Mouse (Mus musculus): ENCODE results near the gene Tmeff2.

DNA sequence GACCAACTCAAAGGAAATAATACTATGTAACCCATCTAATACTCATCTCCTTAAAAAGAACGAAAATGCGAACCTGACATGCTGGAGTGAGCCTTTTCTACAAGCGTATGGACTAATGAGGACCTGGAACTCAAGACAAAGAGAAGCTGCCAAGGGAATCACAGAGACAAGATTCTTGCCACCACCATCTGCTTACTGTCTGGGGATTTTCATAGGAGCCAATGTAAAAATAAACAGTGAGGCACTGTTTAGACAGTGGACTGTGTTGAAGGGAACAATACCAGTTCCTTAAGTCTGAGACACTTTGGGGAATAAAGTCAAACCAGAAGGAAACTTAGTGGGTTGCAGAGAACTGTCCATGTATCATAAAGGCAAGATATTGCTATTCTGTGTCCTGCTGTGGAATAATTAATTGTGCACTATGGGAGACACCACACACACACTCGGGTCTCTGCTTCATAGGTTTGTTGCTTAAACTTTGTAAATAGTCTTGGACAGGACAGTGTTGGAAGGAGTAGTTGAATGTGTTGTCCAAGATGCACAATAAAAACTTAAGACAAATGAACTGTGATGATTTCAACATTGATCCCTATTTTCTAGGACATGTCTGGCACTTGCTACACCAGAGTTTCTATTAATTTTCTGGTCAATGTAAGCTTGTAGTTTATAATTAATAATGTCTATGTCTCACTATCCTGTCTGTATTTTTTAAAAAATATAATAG, 79.1 kb downstream of the Tmeff2 start:
- TF ChIP-seq GATA1 (IDR thresholded peaks at IDR 0.05; ENCODE audit: low read length) (no peak), TAL1 (IDR thresholded peaks at IDR 0.05; ENCODE audit: low read length) (no peak)

All from erythroblast, embryonic 14.5 days (primary cell).